Mouse (Mus musculus): Measurements from ENCODE around the gene Skp2. TPM values are rescaled to one million over a fixed set of nuclear protein-coding genes. Genes with fewer than 3 reads are reported as not detected.

Skp2 gene
- polyA plus RNA-seq, 1 experiment from 2014 or later: 105 TPM

DNA sequence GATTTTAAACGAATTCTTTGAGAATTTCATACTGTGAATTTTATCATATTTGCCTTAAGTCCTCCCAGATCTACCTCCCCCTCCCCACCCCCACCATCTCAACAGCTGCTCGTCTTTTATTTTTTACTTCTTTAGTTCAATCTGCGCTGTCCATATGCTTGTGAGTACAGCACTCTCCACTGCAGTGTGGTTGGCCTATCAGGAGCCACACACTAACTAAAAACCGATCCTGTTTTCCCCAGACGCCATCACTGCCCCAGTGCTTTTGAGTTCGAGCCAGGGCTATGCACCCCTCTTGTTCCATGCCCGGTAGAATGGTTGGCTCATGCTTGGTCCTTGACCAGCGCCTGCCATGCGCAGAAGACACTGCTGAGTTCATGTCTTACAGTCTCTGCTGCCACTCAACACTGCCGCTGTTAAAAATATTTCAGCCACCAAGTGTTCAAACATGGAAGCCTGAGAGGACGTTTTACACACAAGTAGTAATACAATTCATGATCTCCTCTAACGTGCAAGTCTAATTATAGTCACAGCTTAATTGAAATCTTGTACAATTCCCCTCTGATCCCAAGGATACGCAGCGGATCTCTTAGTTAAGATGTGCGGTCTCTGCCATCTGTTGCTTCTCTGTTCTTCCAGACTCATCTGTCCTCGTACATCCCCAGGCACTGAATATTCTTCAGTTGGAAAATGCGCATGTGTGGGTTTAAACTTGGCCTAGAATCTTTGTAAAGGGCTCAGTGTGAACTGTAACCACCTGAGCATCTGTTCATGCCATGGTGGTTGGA is 67.1 kb downstream of the Skp2 start:
- H3K4me2 ChIP-seq (ENCODE audit: low read depth): no peak overlapping the region
- H3K9me3 ChIP-seq (ENCODE audit: control insufficient read depth, low read length): no peaks in the 10 kb centered on the region
- no peaks in the 10 kb centered on the region for H3K4me1 ChIP-seq (ENCODE audit: control insufficient read depth, insufficient read depth, low read length)
- no peak overlapping the region for H3K27ac ChIP-seq (ENCODE audit: low read depth, low read length)
- no peaks in the 10 kb centered on the region for H3K27me3 ChIP-seq (ENCODE audit: control insufficient read depth, insufficient read depth, low read length)
- no peaks in the 10 kb centered on the region; the same call in 1 of the 2 replicates for H3K36me3 ChIP-seq (ENCODE audit: control insufficient read depth, insufficient read depth, low read length)
- DNase-seq (ENCODE audit: low spot score) (no peak), ATAC-seq (ENCODE audit: insufficient read depth, low FRiP score, low TSS enrichment) (no peak)
- WGBS: 89% methylated on average over 17 of the region's 17 CpGs
- H3K4me3 ChIP-seq (ENCODE audit: low read depth, low read length): no peak overlapping the region
- no peak overlapping the region for H3K9ac ChIP-seq (ENCODE audit: low read length)

DNA sequence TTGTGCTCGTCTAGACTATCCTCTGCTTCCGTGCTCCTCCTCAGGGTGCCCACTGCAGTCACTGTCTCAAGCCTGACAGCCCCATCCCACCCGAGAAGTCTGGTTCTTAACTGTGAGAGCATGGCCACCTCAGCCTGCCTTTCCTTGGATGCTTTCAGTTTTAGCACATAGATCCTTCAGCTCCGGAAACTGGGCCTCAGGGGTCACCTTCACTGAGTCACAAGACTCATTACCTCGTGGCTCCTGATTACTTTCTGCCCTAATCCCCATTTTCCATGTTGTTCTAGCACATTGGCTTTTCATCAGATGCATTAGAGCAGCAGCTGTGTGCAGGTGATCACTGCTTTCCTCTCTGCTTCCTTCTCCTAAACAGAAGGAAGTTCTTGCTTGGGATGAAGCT is 67.8 kb downstream of the Skp2 start:
- DNase-seq (ENCODE audit: low spot score): no peak
- H3K27ac ChIP-seq (ENCODE audit: low read depth, low read length): no peak overlapping the region
- no peak overlapping the region for H3K4me2 ChIP-seq (ENCODE audit: low read depth)
- no peaks in the 10 kb centered on the region for H3K27me3 ChIP-seq (ENCODE audit: control insufficient read depth, insufficient read depth, low read length)
- H3K9me3 ChIP-seq (ENCODE audit: control insufficient read depth, low read length): no peaks in the 10 kb centered on the region
- 87% methylated on average over 5 of the region's 5 CpGs for WGBS
- no peak overlapping the region for H3K4me3 ChIP-seq (ENCODE audit: low read depth, low read length)
- H3K36me3 ChIP-seq (ENCODE audit: control insufficient read depth, insufficient read depth, low read length): no peaks in the 10 kb centered on the region; the same call in 1 of the 2 replicates
- ATAC-seq (ENCODE audit: insufficient read depth, low FRiP score, low TSS enrichment): no peak
- no peak overlapping the region for H3K9ac ChIP-seq (ENCODE audit: low read length)
- no peaks in the 10 kb centered on the region for H3K4me1 ChIP-seq (ENCODE audit: control insufficient read depth, insufficient read depth, low read length)

- no peak for DNase-seq (ENCODE audit: low spot score)
- no peak overlapping the region for H3K9ac ChIP-seq (ENCODE audit: low read length)
- H3K4me1 ChIP-seq (ENCODE audit: control insufficient read depth, insufficient read depth, low read length): no peaks in the 10 kb centered on the region
- no peaks in the 10 kb centered on the region; the same call in 1 of the 2 replicates for H3K36me3 ChIP-seq (ENCODE audit: control insufficient read depth, insufficient read depth, low read length)
- ATAC-seq (ENCODE audit: insufficient read depth, low FRiP score, low TSS enrichment): no peak
- H3K27ac ChIP-seq (ENCODE audit: low read depth, low read length): no peak overlapping the region
- no peak overlapping the region for H3K4me2 ChIP-seq (ENCODE audit: low read depth)
- H3K9me3 ChIP-seq (ENCODE audit: control insufficient read depth, low read length): no peaks in the 10 kb centered on the region
- no peaks in the 10 kb centered on the region for H3K27me3 ChIP-seq (ENCODE audit: control insufficient read depth, insufficient read depth, low read length)
- 76% methylated on average over 11 of the region's 11 CpGs for WGBS
- no peak overlapping the region for H3K4me3 ChIP-seq (ENCODE audit: low read depth, low read length)
These were observed 68.4 kb downstream of the Skp2 start for GRCm38 (mm10) chr15:9086813-9087212.

DNA sequence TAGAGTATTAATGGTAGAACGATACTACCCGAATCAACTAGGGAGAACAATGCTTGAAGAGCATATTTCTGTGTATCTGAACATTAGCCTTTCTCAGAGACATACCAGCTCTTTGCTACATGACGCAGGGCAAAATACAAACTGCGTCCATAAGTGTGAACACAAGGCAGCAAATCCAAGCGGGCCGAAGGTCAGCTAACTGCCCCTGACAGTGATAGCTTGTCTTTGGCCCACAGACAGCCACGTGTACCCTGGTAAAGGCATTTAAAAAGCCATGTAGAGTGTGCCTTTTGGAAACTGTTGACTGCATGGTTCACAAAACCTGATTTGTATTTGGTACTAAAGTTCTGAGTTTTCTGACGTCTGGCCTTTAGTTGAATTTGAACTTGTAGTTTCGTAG is 72.5 kb downstream of the Skp2 start:
- H3K36me3 ChIP-seq (ENCODE audit: control insufficient read depth, insufficient read depth, low read length): no peaks in the 10 kb centered on the region
- no peak overlapping the region for H3K4me3 ChIP-seq (ENCODE audit: low read depth, low read length)
- no peak overlapping the region for H3K4me2 ChIP-seq (ENCODE audit: low read depth)
- no peaks in the 10 kb centered on the region for H3K27me3 ChIP-seq (ENCODE audit: control insufficient read depth, insufficient read depth, low read length)
- DNase-seq (ENCODE audit: low spot score): no peak
- H3K4me1 ChIP-seq (ENCODE audit: control insufficient read depth, insufficient read depth, low read length): no peaks in the 10 kb centered on the region
- H3K27ac ChIP-seq (ENCODE audit: low read depth, low read length): no peak overlapping the region
- H3K9me3 ChIP-seq (ENCODE audit: control insufficient read depth, low read length): no peaks in the 10 kb centered on the region
- H3K9ac ChIP-seq (ENCODE audit: low read length): no peak overlapping the region
- ATAC-seq (ENCODE audit: insufficient read depth, low FRiP score, low TSS enrichment): no peak
- WGBS: 91% methylated on average over 9 of the region's 9 CpGs

DNA sequence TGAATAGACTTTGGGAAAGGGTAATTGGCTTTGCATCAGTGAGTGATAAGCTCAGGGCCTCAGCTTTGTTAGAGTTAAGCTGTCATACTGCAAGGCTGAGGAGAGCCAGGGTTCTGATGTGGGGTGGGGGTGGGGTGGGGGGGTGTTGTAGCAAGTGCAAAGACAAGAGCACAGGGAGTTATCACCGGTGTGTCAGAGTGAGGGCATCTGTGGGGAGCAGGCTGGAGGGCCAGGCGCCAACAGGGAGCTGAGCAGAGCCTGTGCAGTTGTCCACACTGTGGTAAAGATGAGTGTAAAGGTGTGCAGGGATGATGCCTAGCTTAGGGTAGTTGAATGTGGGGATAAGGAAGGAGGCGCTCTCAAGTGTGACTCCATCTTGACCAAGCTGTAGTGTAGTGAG is 73.9 kb downstream of the Skp2 start:
- 95% methylated on average over 3 of the region's 3 CpGs for WGBS

GRCm38 (mm10) chr15:9080206-9080605 is 75.0 kb downstream of the Skp2 start:
- Histone ChIP-seq H3K4me3 (ENCODE audit: low read depth, low read length) (no peak overlapping the region), H3K4me2 (ENCODE audit: low read depth) (no peak overlapping the region), H3K4me1 (ENCODE audit: control insufficient read depth, insufficient read depth, low read length) (no peaks in the 10 kb centered on the region), H3K9ac (ENCODE audit: low read length) (no peak overlapping the region), H3K9me3 (ENCODE audit: control insufficient read depth, low read length) (no peaks in the 10 kb centered on the region), H3K27me3 (ENCODE audit: control insufficient read depth, insufficient read depth, low read length) (no peaks in the 10 kb centered on the region), H3K27ac (ENCODE audit: low read depth, low read length) (no peak overlapping the region), H3K36me3 (ENCODE audit: control insufficient read depth, insufficient read depth, low read length) (no peaks in the 10 kb centered on the region)
- no peak for DNase-seq (ENCODE audit: low spot score)
- WGBS: 77% methylated on average over 4 of the region's 4 CpGs
- no peak for ATAC-seq (ENCODE audit: insufficient read depth, low FRiP score, low TSS enrichment)

More for the DNA sequence above, 73.9 kb downstream of the Skp2 start:
- no peak for DNase-seq (ENCODE audit: low spot score)
- H3K27ac ChIP-seq (ENCODE audit: low read depth, low read length): no peak overlapping the region
- no peak overlapping the region for H3K9ac ChIP-seq (ENCODE audit: low read length)
- no peaks in the 10 kb centered on the region for H3K36me3 ChIP-seq (ENCODE audit: control insufficient read depth, insufficient read depth, low read length)
- H3K4me2 ChIP-seq (ENCODE audit: low read depth): no peak overlapping the region
- ATAC-seq (ENCODE audit: insufficient read depth, low FRiP score, low TSS enrichment): no peak
- H3K27me3 ChIP-seq (ENCODE audit: control insufficient read depth, insufficient read depth, low read length): no peaks in the 10 kb centered on the region
- H3K4me1 ChIP-seq (ENCODE audit: control insufficient read depth, insufficient read depth, low read length): no peaks in the 10 kb centered on the region
- no peak overlapping the region for H3K4me3 ChIP-seq (ENCODE audit: low read depth, low read length)
- no peaks in the 10 kb centered on the region for H3K9me3 ChIP-seq (ENCODE audit: control insufficient read depth, low read length)

- Histone ChIP-seq H3K27ac (ENCODE audit: low read depth, low read length) (no peak overlapping the region), H3K4me2 (ENCODE audit: low read depth) (no peak overlapping the region), H3K27me3 (ENCODE audit: control insufficient read depth, insufficient read depth, low read length) (no peaks in the 10 kb centered on the region), H3K4me1 (ENCODE audit: control insufficient read depth, insufficient read depth, low read length) (no peaks in the 10 kb centered on the region), H3K9ac (ENCODE audit: low read length) (no peak overlapping the region), H3K36me3 (ENCODE audit: control insufficient read depth, insufficient read depth, low read length) (no peaks in the 10 kb centered on the region), H3K9me3 (ENCODE audit: control insufficient read depth, low read length) (no peaks in the 10 kb centered on the region), H3K4me3 (ENCODE audit: low read depth, low read length) (no peak overlapping the region)
- WGBS: 66% methylated on average over 5 of the region's 5 CpGs
- no peak for ATAC-seq (ENCODE audit: insufficient read depth, low FRiP score, low TSS enrichment)
- no peak for DNase-seq (ENCODE audit: low spot score)
These were observed 75.6 kb downstream of the Skp2 start for GRCm38 (mm10) chr15:9079626-9080025.

DNA sequence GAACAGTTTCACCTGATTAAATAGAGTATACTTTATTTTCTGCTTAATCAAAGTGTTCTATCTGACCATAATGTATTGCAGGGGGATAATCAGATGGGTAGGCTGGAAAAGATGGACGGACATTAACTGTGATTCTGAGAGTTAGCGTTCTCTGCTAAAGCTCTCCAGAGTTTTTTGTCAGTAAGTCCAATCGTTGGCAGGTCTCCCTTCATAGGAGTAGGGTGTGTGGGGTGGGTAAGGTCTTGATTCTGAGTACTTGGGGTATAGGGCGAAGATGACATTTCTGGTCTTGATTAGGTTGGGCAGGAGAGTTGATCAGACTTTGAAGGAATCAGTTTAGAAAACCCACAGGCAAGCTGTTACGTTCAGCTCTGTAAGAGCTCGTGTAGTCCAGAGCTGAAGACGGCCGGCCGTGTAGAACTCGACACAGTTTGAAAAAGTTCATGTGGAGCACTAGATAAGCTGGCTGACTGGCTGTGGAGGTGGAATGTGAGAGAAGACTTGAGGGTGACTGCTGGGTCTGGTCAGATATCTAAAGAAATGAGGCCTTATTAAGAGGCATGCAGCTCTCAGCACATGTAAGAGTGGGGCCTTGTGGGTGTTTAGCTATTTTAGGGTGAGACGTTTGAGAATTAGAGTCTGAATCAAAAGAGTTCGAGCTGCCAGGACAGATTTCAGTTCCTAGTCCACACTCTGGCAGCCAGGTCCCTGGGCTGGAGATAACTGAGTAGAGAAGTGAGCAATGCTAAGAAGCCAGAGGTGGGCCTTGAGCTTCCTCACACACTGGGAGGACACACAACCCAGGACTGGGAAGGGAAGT is 76.5 kb downstream of the Skp2 start:
- Histone ChIP-seq H3K27me3 (ENCODE audit: control insufficient read depth, insufficient read depth, low read length) (no peaks in the 10 kb centered on the region), H3K9ac (ENCODE audit: low read length) (no peak overlapping the region), H3K36me3 (ENCODE audit: control insufficient read depth, insufficient read depth, low read length) (no peaks in the 10 kb centered on the region), H3K27ac (ENCODE audit: low read depth, low read length) (no peak overlapping the region), H3K9me3 (ENCODE audit: control insufficient read depth, low read length) (no peaks in the 10 kb centered on the region), H3K4me1 (ENCODE audit: control insufficient read depth, insufficient read depth, low read length) (no peaks in the 10 kb centered on the region), H3K4me3 (ENCODE audit: low read depth, low read length) (no peak overlapping the region), H3K4me2 (ENCODE audit: low read depth) (no peak overlapping the region)
- WGBS: 80% methylated on average over 12 of the region's 12 CpGs
- no peak for DNase-seq (ENCODE audit: low spot score)
- no peak for ATAC-seq (ENCODE audit: insufficient read depth, low FRiP score, low TSS enrichment)
